Mouse (Mus musculus) urinary bladder, postnatal 36 days (tissue): ENCODE data around the gene Tcam1.
A peak's percentile ranks its signal among the peaks of the same experiment; 100 is the strongest.

Experiments used
- DNase-seq, 2 experiments: peaks; one replicate each; pipeline ENCODE4 v3.0.0; 2022; ENCODE audit warnings: low spot score in 2 of 2, mixed read lengths in 1 of 2

Gene Tcam1

DNA sequence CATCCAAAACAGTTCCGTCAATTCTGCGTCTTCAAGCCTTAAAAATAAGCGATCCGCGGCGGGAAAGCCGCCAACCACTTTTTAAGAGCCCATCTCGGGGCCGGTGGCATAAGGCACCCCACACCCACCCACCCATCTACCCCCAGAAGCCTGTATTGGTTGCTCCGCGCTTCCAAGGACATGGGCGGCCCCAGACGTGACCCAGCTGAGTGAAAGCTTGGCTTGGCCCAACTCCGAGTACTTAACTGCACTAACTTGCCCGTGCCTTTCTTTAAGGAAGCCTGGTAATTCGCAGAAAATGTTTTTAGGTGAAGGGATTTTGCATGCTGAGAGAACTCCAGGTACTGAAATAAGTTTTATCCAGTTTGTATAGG, 3.2 kb upstream of the Tcam1 start:
- DNase-seq: no peak

DNA sequence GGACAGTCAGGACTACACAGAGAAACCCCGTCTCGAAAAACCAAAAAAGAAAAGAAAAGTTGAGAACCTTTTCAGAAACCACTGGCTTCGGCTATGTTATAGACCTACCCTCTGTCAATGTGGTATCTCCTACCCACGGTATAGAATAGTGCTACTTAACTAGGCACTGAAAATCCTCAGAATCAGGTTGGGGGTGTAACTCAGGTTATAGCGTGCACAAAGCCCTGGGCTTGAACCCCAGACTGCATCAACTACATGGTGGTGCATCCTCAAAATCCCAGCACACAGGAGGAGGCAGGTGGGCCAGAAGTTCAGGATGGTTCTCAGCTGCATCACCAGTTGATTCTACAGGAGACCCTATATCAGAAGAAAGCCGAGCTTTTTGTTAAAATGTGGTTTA, 2.7 kb upstream of the Tcam1 start:
- no peak for DNase-seq

- no peak for DNase-seq
Observed at GRCm38 (mm10) chr11:106274374-106274773, 2.1 kb upstream of the Tcam1 start.

- peak in 1 of 2 experiments; percentile 61 for DNase-seq
Observed at GRCm38 (mm10) chr11:106274971-106275411, 1.5 kb upstream of the Tcam1 start.

DNA sequence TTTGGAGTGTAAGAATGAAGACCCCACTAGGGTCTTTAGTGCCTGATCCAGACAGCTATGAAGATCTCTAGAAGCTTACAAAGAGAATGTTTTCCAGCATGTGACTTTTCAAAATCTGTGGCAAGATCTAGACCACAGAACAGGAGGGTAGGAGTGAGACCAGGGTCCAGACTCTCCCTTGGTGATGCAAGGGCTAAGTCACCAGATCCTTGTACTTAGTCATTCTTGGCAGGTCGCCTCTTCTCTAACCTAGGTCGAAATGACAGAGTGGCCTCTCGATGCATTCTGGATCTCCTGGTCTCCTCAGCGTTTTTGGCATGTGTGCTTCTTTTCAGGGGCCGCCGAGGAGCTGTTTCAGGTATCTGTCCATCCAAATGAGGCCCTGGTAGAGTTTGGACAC, 6.0 kb downstream of the Tcam1 start:
- DNase-seq: no peak

GRCm38 (mm10) chr11:106283371-106283770, 6.9 kb downstream of the Tcam1 start:
- no peak for DNase-seq

DNA sequence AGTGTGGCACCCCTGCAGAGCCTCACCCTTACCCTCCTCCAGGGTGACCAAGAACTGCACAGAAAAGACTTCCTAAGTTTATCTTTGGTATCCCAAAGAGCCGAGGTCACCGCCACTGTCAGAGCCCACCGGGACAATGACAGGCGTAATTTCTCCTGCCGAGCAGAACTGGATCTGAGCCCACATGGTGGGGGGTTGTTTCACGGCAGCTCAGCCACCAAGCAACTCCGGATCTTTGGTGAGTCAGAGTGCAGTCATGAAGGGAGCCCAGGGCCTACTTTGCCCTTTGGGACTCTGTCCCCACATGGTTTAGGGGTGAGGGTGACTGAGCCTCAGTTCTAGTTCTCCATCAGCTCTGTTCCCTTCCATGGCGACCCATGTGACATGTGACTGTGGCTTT, 7.7 kb downstream of the Tcam1 start:
- DNase-seq: no peak

- DNase-seq: no peak
Observed at GRCm38 (mm10) chr11:106286206-106286605, 9.7 kb downstream of the Tcam1 start.

GRCm38 (mm10) chr11:106286987-106287386, 10.5 kb downstream of the Tcam1 start:
- DNase-seq: no peak

- peak in 1 of 2 experiments; percentile 38 for DNase-seq
Observed at GRCm38 (mm10) chr11:106289369-106289768, 12.9 kb downstream of the Tcam1 start.

DNA sequence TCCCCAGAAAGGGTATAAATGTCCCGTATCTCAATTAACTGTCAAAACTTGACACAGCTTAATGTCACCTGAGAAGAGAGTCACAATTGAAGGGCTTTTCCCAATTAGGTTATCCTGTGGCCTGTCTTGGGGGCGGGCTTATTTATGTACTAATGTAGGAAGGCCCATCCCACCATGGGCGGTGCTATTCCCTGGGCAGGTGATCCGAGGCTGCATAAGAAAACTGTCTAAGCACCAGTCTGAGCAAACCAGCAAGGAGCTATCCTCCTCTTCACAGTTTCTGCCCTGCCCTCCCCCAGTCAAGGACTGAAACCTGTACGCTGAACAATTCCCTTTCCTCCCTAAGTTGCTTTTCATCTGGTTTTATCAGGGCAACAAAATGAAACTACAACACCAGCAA, 13.9 kb downstream of the Tcam1 start:
- no peak for DNase-seq

GRCm38 (mm10) chr11:106291861-106292260, 15.4 kb downstream of the Tcam1 start:
- no peak for DNase-seq

DNA sequence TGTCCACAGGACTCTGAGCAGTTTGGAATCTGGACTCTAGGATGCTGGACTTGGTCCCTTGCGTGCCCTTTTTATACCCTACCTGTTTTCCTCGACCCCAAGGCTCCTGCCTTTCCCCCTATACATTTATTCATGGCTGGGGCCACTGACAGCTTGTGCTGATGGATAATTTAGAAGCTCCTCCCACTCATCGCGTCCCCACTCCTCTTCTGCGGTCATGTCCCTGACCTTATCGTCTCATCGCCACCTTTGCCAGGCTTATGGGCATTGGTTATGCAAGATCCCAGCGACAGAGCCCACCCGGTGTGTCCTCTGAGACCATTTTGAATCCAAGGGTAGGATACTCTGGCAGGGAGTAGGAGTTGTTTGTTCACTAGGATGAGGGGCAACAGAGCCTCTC, 25.3 kb downstream of the Tcam1 start, which contains the start of gene Gh:
Gh (minus strand) TSS at position 101 of the 400 bp plus-strand sequence.
- no peak for DNase-seq

DNA sequence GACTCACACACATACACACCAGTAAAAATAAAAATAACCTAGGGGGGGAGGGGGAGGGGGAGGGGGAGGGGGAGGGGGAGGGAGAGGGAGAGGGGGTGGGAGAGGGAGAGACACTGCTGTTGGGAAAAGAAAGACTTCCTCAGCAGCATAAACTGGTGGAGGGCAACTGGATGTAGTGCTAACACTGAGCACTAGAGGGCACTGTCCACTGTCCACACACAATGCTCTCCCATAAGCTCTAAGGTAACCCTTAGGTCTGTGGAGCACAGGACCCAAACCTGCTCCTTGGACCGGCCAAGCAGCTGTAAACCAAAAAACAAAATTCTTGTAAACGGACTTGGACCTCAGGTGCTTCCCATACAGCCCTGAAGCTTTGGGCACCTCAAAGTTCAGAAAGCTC, 26.2 kb downstream of the Tcam1 start:
- peak; percentile 28 to 38 for DNase-seq

DNA sequence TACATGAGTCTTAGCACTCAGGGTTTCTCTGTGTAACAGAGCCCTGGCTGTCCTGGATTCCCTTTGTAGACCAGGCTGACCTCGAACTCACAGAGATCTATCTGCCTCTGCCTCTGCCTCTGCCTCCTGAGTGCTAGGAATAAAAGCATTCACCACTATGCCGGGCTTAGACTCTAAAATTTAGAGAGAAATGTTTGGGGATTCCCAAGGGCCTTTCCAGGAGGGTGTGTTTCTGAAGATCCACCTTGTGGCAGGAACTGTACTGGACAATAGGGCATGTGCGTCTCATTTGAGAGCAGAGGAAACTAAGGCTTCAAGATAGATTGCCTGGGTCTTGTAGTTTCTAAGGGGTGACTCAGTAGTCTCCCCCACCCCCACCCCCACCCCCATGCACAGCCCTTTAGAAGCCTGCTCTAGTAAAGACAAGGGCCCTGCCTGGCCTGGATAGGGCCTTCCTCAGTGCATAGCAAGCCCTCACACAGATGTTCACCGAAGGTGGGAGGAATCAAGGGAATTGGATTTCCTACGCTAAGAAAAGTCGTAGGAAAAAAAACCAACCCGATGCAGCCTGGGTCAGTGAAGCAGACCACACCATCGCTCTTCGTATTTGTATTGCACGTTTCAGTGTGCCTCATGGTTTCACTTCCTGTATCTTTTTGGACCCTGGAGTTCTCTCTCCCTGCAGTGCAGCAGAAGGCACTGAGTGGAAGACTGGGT, 29.0 kb downstream of the Tcam1 start:
- no peak for DNase-seq

- no peak for DNase-seq
Observed at GRCm38 (mm10) chr11:106306065-106306385, 29.6 kb downstream of the Tcam1 start.

DNA sequence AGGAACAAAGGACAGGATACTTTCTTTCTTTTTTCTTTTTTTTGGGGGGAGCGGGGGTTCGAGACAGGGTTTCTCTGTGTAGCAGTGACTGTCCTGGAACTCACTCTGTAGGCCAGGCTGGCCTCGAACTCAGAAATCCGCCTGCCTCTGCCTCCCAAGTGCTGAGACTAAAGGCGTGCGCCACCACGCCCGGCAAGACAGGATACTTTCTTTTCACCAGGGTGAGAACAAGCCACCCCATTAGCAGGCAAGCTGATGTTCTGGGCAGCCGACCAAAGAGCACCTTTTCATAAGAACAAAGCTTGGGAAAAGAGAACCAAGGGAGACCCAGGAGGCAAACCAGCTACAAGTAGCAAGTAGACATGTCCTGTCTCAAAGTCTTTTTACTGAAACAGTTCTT, 30.3 kb downstream of the Tcam1 start:
- DNase-seq: no peak

DNA sequence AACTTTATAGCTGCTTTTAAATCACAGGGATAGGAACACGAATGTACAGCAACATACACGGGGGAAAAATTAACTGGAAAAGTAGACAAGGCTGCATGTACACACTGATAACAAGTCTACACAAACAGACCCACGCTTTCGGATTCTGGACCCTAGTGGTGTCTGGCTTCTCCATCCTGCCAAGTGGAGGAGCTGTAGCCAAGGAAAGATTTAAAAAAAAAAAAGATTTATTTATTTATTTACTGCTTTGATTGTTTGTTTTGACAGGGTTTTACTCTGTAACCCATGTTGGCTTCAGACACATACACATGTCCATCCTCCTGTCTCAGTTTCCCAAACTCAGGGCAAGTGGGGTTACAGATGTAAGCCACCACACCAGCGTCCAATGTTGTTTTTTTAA, 31.0 kb downstream of the Tcam1 start:
- no peak for DNase-seq

- no peak for DNase-seq
Observed at GRCm38 (mm10) chr11:106308162-106308561, 31.7 kb downstream of the Tcam1 start.

DNA sequence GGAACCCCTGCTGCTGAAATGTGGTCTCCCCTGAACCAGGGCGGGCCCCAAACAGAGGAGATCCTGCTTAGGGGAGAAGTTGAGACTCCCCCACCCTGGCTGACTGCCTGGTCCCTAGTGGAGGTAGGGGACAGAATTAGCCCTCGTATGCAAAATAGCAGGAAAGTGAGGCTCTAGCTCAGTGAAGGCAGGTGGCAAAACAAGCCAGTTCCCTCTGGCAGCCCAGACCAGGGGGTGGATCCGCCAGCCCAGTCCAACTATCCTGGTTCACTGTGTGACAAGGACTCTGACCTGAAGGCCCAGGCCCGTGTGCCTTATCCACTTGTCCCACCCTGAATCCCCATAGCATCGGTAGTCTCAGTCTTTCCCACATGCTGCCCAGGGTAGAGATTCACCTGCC, 33.7 kb downstream of the Tcam1 start:
- no peak for DNase-seq

DNA sequence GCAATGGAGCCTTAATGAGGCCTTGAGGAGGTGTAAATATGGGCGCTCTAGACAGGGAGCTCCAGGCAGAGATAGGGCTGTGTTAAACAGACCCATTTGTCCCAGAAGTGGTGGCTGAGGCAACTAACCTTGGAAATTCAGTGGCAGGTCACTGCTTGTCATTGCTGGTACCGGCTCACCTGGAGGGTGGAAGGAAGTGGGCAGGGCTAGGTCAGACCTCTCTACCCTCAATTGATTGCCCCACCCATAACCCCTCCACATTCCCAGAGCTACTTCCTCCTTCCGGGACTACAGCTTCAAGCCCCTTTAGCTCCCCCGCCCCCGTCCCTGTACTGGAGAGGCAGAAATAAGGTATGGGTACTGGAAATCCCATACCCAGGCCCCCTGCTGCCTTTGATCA, 37.1 kb downstream of the Tcam1 start:
- DNase-seq: peak in 1 of 2 experiments; percentile 26

- DNase-seq: no peak
Observed at GRCm38 (mm10) chr11:106314333-106314812, 37.9 kb downstream of the Tcam1 start, which contains the start of gene Cd79b. Gene Cd79b, minus strand, starts transcription at chr11:106314762.

DNA sequence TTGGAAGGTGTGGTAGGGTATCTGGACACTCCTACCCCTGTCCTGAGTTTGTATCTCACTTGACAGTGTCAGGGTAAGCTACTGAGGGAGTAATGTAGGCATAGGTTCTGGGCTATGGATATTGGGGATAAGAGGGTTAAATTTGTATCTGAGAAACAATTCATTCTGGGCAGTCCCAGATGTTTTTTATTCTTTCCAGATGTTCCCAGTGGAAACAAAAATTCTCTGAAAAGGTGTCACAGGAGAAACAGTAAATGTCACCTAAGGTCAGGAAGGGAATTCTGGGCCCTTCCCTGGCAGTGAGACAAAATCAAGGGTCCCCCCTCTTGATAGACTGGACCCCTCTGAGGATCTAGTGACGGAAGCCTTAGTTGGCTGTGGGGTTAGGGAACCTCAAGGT, 39.9 kb downstream of the Tcam1 start:
- DNase-seq: no peak

GRCm38 (mm10) chr11:106317801-106318200, 41.3 kb downstream of the Tcam1 start:
- DNase-seq: no peak
